Mouse (Mus musculus) retina, postnatal 7 days (tissue): ENCODE measurements around the gene Vmn1r54.
"Not testable (repeated sequence)": the region's sequence is repeated elsewhere in the genome, so short reads cannot be mapped to it uniquely, and the experiment has no call there.

Experiments
- DNase-seq: peaks from one replicate; pipeline ENCODE4 v3.0.0-alpha.2; 2012; ENCODE audit warnings: low read depth, low spot score

The Vmn1r54 gene

DNA sequence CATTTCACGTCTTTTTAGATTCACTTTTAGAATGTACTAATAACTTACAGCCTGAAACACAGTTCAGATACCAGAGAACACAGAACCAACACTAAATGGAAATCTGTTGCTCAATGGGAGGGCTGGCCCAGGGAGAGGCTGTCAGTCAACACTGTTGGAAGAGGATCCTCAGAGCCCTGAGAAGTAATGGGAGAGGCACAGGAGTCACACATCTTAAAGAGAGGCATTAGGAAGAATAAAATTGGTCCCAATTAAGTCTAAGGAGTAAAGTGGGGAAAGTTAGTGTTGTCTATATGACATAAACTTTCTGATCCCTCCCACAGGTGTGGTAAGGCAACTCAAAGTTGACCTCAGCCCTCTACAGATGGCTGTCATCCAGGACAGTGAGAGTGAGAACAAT lies at the start of gene Vmn1r54:
Vmn1r54 (plus strand) TSS at position 301 of the 400 bp plus-strand sequence.
- no peak for DNase-seq

DNA sequence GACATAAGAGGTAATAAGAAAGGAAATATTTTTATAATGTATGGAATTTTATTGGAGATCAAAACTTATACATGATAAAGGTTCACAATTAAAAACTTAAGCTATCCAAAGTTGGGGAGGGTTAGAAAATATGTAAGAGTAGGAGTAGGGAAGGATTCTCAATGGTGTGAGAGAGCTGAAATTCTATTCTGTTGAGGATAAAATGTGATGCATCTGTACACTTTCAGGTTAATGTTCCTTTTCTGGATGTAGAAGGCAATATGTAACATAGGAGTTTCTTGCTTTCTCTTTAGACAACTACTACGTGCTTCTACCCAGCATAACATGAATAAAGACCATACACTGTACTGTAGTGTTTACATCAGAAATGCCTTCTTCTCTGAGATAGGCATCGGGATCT lies 43.6 kb upstream of the Vmn1r54 start, which contains the start of gene V1ra8:
V1ra8 (plus strand) TSS at position 301 of the 400 bp plus-strand sequence.
- DNase-seq, result not testable (repeated sequence)

DNA sequence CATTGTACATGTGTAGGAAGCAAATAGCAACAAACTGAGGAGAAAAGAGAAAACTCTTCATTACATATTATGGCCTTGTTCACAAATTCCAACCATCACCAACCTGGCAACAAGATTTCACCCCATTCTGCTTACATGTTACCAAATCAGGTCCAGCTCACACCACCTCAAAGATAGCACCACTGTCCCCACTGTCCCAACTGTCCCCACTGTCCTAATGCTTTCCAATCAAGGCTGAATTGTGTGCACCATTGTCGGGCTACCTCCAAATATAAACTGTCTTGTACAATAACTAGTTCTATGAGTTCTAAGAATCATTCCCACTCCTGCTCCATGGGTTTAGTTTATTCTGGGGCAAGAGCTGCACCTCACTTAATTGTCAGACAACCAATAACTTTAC lies 21.8 kb upstream of the Vmn1r54 start, which contains the start of gene Vmn1r53:
Vmn1r53 (minus strand) TSS at position 101 of the 400 bp plus-strand sequence.
- no peak for DNase-seq

DNA sequence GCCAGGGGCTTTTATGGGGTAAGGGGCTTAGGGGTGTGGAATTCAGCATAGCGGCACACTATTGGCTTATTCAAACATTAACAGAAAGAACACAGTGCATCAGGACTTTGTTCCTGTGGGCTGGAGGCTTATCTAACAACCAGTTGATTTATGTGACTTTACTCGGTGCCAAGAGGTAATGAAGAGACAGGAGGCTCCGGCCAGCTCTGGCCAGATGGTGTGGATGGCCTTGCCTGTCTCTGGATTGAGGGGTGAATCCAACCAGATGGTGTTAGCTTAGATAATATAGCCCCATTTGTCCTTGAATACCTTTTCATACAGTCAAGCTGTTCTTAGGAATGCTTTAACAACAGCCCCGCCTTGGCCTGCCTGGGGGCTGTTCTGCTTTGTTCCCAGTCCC lies 14.0 kb upstream of the Vmn1r54 start:
- not testable (repeated sequence) for DNase-seq

DNA sequence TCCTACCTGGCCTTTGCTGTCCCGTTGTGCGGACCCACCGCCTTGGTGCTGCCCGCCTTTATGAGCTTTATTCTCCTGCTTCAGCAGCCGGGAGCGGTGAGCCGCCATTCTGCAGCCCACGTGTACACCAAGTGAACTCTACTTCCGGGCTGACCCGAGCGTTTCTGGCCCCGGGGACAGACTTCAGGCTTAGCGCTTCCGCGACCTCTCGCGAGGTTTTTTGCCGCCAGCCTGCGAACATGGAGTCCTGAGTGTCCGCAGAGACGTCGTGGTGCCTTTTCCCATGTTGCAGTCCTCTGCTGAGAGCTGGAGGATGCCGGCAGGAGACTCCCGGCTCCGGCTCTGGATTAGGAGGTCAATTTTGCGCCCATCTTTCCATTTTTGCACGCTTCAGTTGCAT lies 13.4 kb upstream of the Vmn1r54 start:
- DNase-seq, result no peak

DNA sequence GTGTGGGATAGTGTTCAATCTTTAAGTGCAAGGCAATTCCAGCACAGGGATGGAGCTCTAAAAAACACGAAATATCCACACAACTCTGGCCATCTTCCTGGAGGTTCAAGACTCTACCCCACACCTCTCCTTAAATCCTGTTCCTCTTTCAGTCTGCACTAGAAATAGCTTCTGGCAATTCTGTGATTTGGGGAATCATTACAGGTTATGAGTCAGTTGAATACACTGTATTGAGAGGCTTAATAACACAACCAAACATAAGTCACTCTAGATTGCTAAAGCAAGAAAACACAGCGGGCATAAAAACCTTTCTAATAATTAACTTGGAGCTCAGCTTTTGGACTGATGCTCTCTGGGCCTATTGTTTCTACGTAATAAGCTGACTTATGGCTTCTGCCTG lies 2.1 kb upstream of the Vmn1r54 start:
- DNase-seq, result no peak

DNA sequence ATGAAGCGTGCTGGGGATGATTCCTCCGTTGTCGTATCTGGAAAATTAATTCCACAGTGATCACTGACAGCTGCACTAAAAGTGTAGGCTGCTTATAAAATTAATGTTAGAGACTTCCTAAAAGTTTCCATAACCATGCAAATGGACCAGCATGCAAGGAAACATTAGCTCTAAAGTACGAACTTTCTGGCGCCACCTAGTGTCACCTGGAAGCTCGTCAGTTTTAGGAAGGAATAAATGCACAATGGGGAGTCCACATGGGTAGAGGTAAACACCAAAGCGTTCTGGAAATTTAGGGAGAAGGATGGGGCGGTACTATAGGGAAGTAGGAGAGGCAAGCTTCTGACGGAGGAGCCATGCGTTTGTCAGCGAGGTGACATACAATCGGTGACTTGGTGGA lies 42.2 kb downstream of the Vmn1r54 start:
- no peak for DNase-seq

DNA sequence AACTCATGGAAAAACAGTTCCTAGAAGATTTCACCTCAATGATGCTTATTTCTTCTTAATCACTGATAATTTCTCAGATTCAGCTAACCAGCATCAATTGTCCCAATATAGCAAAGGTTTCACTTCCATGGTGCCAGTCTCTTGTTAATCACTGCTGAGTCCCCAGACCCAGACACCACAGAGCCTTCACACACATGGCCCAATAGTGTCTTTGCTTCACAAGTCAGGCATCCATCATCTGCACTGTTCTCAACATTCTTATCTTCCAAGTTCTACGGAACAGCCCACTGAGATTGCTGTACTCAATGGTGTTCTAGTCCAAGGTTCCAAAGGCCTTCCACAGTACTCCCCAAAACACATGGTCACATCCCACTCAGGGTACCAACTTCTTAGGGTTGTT lies 54.8 kb downstream of the Vmn1r54 start, which contains the start of gene BC048671:
BC048671 (plus strand) TSS at position 301 of the 400 bp plus-strand sequence.
- DNase-seq, result no peak

DNA sequence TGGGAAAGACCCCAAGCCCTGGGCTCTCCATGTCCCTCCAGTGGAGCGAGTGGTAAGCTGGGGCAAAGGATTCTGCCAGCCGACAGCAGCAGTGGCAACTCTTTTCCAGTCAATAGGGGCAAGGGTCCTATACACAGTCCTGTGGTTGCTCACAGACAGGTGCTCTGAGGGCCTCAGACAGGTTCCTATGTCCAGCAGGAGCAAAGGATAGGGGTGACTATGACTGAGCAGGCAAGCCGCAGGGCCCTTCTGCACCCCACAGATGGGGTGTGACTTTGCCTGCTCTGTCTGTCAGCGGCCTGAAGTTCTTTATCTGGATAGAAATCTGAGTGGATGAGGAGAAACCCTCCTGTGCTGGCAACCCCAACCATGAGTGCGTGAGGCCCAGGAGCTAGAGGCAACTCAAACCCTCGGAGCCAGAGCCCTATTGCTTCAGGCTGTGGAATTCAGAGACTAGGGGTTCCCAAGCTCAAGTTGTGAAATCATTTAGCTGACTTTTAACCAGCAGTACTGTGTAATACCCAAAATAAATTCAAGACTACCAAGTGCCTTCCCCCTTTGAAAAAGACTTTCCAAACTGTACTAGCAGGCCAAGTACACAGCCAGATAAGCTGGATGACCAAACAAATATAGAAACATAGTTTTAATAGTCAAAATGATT lies 60.3 kb downstream of the Vmn1r54 start:
- DNase-seq, result no peak

DNA sequence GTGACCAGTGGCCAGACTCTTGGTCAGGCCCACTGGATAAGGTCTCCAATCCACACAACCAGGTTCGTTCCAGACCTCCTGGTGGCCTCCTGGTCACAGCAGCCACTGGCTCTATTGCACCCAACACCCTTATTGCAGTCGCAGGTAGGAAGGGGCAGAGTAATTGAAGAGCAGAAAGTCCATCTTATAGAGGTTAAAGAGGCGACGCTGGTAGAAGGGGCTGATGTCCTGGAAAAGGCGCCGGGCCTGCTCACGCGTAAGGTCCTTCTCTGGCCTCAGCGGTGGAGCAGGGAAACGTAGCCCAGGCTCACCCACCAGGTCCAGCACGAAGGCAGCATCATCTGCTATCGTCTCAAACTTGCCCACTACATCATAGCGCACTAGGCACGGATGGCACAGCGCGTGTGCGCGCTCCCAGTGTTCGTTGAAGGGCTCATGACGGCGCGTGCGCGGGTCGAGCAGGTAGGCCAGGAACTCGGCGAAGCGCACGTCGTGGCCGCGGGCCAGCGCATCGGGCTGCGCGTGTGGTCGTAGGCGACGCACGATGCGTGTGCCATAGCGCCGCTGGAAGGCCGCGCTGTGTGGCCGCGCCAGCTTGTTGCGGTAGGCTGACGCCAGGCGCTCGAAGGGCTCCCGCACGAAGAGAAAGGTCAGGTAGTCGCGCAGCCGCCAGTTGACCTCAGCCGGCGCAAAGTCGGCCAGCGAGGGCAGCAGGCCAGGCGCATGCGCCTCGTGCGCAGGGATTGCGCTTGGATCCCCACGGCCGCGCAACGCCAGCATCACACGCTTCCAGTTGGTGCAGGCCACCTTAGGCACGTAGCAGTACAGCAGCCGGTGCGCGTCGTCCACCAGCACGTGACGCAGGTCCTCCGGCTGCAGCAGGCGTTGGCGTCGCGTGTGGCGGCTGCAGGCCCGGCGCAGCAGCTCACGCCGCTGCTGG lies 63.0 kb downstream of the Vmn1r54 start:
- no peak for DNase-seq

DNA sequence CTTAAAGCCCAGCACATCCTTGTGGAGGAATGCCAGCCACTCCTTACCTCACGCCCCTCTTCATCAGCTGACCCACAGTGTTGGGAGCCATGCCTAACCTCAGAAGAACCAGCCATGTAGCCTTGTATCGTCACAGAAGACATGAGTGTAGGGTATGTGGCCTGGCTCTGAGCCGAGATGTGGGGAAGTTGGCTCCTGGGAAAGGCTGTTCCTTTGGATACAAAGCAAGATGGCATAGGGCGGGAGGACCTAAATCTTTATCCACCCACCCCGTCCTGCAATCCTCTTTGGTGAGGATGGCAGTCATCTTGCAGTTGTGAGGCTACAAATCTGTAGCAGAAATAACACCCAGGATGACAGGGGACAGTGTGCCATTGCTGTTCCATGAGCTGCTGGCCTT lies 69.9 kb downstream of the Vmn1r54 start:
- no peak for DNase-seq

DNA sequence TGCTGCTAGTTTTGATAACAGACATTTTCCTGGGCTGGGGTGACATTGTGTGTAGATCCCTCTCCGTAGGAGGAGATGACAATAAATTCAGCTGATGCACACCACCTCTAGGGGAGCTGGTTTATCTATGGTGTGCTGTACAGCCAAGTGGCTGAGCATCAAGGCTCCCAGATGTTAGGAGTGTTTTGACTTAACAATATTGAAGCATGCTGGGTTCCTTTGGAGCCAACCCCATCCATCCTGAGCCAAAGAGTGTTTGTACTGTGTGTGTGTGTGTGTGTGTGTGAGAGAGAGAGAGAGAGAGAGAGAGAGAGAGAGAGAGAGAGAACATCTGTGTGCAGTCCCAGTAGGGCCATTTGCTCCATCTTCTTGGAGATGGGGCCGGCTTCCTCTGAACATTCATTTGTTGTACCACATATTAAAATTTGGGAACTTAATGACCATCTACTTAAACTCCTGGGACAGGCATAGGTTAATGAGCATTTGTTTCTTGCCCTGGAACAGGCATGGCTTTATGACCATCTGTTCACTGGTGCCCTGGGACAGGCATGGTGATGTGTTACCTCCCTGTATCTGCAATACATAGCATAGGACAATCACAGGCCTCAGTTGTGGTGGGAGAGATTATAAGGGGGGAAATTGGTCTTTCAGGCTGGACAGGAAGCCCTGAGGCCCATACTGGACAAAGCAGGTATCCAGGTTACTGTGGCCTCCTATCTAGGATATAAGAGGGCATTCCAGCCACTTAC lies 71.6 kb downstream of the Vmn1r54 start:
- DNase-seq, result no peak

DNA sequence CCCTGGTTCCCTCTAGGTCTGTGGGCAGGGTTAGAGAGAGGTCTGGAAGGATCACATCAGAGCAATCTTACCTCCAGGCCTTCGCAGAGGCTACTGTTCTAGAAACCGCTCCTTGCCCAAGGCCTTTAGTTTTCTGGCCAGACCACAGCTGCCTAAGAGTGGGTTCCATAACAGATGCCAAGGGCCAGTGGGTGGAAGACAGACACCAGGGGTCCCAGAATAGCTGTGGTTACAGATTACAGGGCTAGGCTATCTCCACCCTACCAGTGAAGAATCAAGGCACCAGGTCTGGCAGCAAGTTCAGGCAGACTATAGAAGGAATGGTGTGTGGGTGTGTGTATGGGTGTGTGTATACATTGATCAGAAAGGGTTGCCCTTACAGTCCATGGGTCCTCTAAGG lies 72.9 kb downstream of the Vmn1r54 start:
- DNase-seq, result no peak

DNA sequence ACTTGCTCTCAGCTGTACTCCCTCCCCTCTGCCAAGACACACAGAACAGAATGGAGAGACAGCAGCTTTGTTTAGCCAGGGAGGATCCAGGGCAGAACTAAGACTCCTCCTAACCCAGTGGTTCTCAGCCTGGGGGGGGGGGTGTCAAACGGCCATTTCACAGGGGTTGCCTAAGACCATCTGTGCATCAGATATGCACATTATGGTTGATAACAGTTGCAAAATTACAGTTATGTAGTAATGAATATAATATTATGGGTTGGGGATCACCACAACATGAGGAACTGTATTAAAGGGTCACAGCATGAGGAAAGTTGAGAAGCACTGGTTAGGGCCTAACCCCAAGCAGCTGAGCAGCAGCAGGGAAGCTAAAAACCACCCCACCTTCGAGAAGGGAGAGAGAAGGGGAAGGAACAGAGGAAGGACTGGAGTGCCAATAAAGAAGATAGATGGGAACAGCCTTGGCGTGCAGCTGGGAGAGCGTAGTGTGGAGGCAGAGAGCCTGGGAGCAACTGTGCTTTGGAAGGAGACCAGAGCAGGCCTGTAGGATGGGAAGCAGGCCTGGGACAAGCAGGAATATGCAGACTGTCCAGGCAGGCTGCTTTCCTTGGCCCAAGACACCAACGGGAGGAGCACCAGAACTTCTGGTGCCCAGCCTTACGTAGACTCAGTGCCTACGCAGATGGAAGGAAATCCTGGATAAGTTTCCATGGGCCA lies 73.5 kb downstream of the Vmn1r54 start:
- DNase-seq, result no peak

DNA sequence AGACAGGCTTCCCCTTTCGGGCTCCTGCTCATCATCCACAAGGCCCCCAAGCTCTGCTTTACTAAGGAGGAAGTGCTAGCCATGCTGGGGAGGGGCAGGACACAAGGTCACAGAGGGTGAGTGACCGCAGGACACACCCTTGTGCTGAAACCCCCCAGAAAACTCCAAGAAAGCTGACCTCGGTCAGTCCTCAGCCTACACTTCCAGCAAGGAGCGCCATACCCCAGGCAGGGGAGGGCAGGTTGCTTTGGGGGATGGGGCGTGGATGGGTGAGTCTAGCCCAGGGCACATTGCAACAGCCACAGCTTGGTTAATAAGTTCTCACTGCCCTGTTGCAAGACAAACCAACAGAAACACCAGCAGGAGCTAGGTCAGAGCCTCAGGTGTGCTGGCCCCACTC lies 74.3 kb downstream of the Vmn1r54 start:
- no peak for DNase-seq
